Mouse (Mus musculus): ENCODE results near the gene Relb.

DNA sequence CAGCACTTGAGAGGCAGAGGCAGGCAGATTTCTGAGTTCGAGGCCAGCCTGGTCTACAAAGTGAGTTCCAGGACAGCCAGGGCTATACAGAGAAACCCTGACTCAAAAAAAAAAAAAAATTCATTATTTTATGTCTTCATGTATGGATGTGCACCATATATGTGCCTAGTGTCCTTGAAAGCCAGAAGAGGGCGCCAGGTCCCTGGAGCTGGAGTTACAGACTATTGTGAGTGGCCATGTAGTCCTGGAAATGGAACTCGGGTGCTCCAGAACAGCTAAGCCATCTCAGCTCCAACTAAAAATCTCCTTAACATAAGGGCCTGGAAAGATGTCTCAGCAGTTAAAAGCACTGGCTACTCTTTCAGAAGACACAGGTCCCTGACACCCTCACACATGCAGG lies 37.5 kb upstream of the Relb start:
- TF ChIP-seq CTCF (IDR thresholded peaks at IDR 0.05; ENCODE audit: extremely low read depth, insufficient read length, insufficient replicate concordance, low read depth, low read length): peak; percentile 23; the same call in 1 of the 2 replicates
- TF ChIP-seq POLR2A (IDR thresholded peaks at IDR 0.05; ENCODE audit: low read depth, low read length): no peak
